Mouse (Mus musculus) E14TG2a.4 (cell line): ENCODE measurements at regions not wholly inside any gene's neighbourhood (a gene's known extent, or its start where the extent isn't known, plus 50 kb on each side); places are given as distances from the start of the nearest gene placed in this dataset.

Experiments
- H3K27me3 ChIP-seq: 2 replicates; pipeline ENCODE4 v1.6.1; 2014; ENCODE audit warnings: low read length, control low read depth; ENCODE audit not compliant: insufficient read depth
- H3K36me3 ChIP-seq: 2 replicates; pipeline ENCODE4 v1.6.1; 2014; ENCODE audit warnings: low read length, control low read depth; ENCODE audit not compliant: insufficient read depth
- H3K4me1 ChIP-seq: replicated peaks from 2 replicates; pipeline ENCODE4 v1.6.1; 2014; ENCODE audit warnings: low read depth, low read length, control low read depth
- H3K4me3 ChIP-seq: replicated peaks from 2 replicates; pipeline ENCODE4 v1.5.1; 2014; ENCODE audit warnings: mild to moderate bottlenecking, low read length
- H3K9me3 ChIP-seq: 2 replicates; pipeline ENCODE4 v1.6.1; 2014; ENCODE audit warnings: low read length, control low read depth
- CTCF ChIP-seq: conservative IDR thresholded peaks from 2 replicates; pipeline ENCODE4 v1.5.1; 2014; ENCODE audit warnings: low read length
- NANOG ChIP-seq: IDR thresholded peaks from 2 replicates; pipeline ENCODE4 v1.6.1; 2014; ENCODE audit warnings: borderline replicate concordance, low read length, mixed read lengths
- POU5F1 ChIP-seq: IDR thresholded peaks from 2 replicates; pipeline ENCODE4 v1.6.1; 2014; ENCODE audit warnings: low read length, borderline replicate concordance

- TF ChIP-seq CTCF (no peak), NANOG (no peak), POU5F1 (no peak)
- Histone ChIP-seq H3K27me3 (no peaks in the 10 kb centered on the region), H3K9me3 (no peaks in the 10 kb centered on the region), H3K4me1 (no peaks in the 10 kb centered on the region), H3K4me3 (no peak overlapping the region), H3K36me3 (no peaks in the 10 kb centered on the region)
Measured at GRCm38 (mm10) chr3:117038280-117038927, 69.6 kb upstream of the Palmd start.
